Mouse (Mus musculus) left cerebral cortex, adult 2 months (tissue): ENCODE measurements around the gene Ntpcr. TPM values are rescaled to one million over a fixed set of nuclear protein-coding genes. Genes with fewer than 3 reads are reported as not detected.
A peak's percentile ranks its signal among the peaks of the same experiment; 100 is the strongest.

Experiments
- DNase-seq, 2 experiments: peaks; one replicate each; pipeline ENCODE4 v3.0.0; 2021 to 2022; ENCODE audit warnings: low spot score in 2 of 2, mixed read lengths in 1 of 2; ENCODE audit errors: extremely low spot score in 1 of 2
- H3K27ac ChIP-seq: fragments of 200-600 bp; 2 replicates; pipeline ENCODE4 v1.8.1; 2022
- H3K4me3 ChIP-seq: fragments of 200-600 bp; 2 replicates; pipeline ENCODE4 v1.8.1; 2022
- CTCF ChIP-seq: fragments of 200-600 bp; IDR thresholded peaks from 2 replicates; pipeline ENCODE4 v1.8.1; 2022; ENCODE audit warnings: antibody characterized with exemption, mild to moderate bottlenecking, moderate library complexity
- intact Hi-C: fragments of 180-260 bp; cut with DNase I; formaldehyde crosslinking; loops from one replicate; pipeline ENCODE4 v1.15.1; 2025
- total RNA-seq, 2 experiments: library from RNA; stranded (reverse); gene quantifications; 2 replicates each; pipeline ENCODE4 v1.2.3; 2021

Gene Ntpcr
- total RNA-seq, 2 experiments from 2014 or later = 23.3 to 23.7 TPM

GRCm38 (mm10) chr8:125726986-125727385 lies 2.8 kb upstream of the Ntpcr start:
- intact Hi-C loops = no loop called here
- no peak overlapping the region for H3K27ac ChIP-seq
- no peak for TF ChIP-seq CTCF
- no peak for DNase-seq
- no peak overlapping the region for H3K4me3 ChIP-seq

- Histone ChIP-seq H3K27ac (no peak overlapping the region), H3K4me3 (no peak overlapping the region)
- intact Hi-C loops = no loop called here
- TF ChIP-seq CTCF = no peak
- no peak for DNase-seq
Measured at GRCm38 (mm10) chr8:125727797-125728196, 2.0 kb upstream of the Ntpcr start.

- Histone ChIP-seq H3K4me3 (peak overlapping the region; percentile 72), H3K27ac (peak overlapping the region; percentile 87)
- TF ChIP-seq CTCF = no peak
- intact Hi-C loops = loop anchor here (5.0 to 10.0 kb wide), 2 partner anchors 162 to 549 kb away; no protein-coding TSS in a partner anchor
- peak; percentile 88 to 90 for DNase-seq
Measured at GRCm38 (mm10) chr8:125733964-125734956, 4.5 kb downstream of the Ntpcr start.

GRCm38 (mm10) chr8:125738956-125739355 lies 9.2 kb downstream of the Ntpcr start:
- Histone ChIP-seq H3K27ac (no peak overlapping the region), H3K4me3 (no peak overlapping the region)
- no peak for TF ChIP-seq CTCF
- intact Hi-C loops = loop anchor here (10.0 kb wide), 1 partner anchor 554 kb away; no protein-coding TSS in a partner anchor
- DNase-seq = no peak

- no peak overlapping the region for H3K4me3 ChIP-seq
- intact Hi-C loops = no loop called here
- DNase-seq = no peak
- H3K27ac ChIP-seq = no peak overlapping the region
- TF ChIP-seq CTCF = no peak
Measured at GRCm38 (mm10) chr8:125740655-125741054, 10.9 kb downstream of the Ntpcr start.

GRCm38 (mm10) chr8:125741377-125741776 lies 11.6 kb downstream of the Ntpcr start:
- Histone ChIP-seq H3K4me3 (no peak overlapping the region), H3K27ac (no peak overlapping the region)
- TF ChIP-seq CTCF = no peak
- no peak for DNase-seq
- intact Hi-C loops = no loop called here

GRCm38 (mm10) chr8:125741855-125742254 lies 12.1 kb downstream of the Ntpcr start:
- intact Hi-C loops = no loop called here
- Histone ChIP-seq H3K4me3 (no peak overlapping the region), H3K27ac (no peak overlapping the region)
- no peak for TF ChIP-seq CTCF
- no peak for DNase-seq

- Histone ChIP-seq H3K4me3 (no peak overlapping the region), H3K27ac (no peak overlapping the region)
- TF ChIP-seq CTCF = no peak
- no peak for DNase-seq
- intact Hi-C loops = no loop called here
Measured at GRCm38 (mm10) chr8:125742406-125742805, 12.6 kb downstream of the Ntpcr start.

GRCm38 (mm10) chr8:125744914-125745576 lies 15.3 kb downstream of the Ntpcr start:
- no peak for TF ChIP-seq CTCF
- intact Hi-C loops = no loop called here

GRCm38 (mm10) chr8:125747390-125747789 lies 17.6 kb downstream of the Ntpcr start:
- TF ChIP-seq CTCF = no peak
- Histone ChIP-seq H3K27ac (no peak overlapping the region), H3K4me3 (no peak overlapping the region)
- DNase-seq = no peak
- intact Hi-C loops = no loop called here

More at GRCm38 (mm10) chr8:125744914-125745576, 15.3 kb downstream of the Ntpcr start:
- no peak overlapping the region for H3K4me3 ChIP-seq
- DNase-seq = no peak
- H3K27ac ChIP-seq = no peak overlapping the region

- intact Hi-C loops = no loop called here
- no peak overlapping the region for H3K27ac ChIP-seq
- H3K4me3 ChIP-seq = no peak overlapping the region
- no peak for TF ChIP-seq CTCF
- DNase-seq = no peak
Measured at GRCm38 (mm10) chr8:125750846-125751245, 21.1 kb downstream of the Ntpcr start.

GRCm38 (mm10) chr8:125755896-125756295 lies 26.1 kb downstream of the Ntpcr start:
- no peak for TF ChIP-seq CTCF
- Histone ChIP-seq H3K4me3 (no peak overlapping the region), H3K27ac (no peak overlapping the region)
- intact Hi-C loops = no loop called here
- no peak for DNase-seq
